Mouse (Mus musculus) embryo, embryonic 10.5 days (tissue): ENCODE results near the gene Mcpt1.
"Not testable (repeated sequence)": the region's sequence is repeated elsewhere in the genome, so short reads cannot be mapped to it uniquely, and the experiment has no call there.

ENCODE experiments used
- DNase-seq: peaks from one replicate; pipeline ENCODE4 v3.0.0-alpha.2; 2015; ENCODE audit warnings: low spot score

Mcpt1 gene

GRCm38 (mm10) chr14:56017671-56018070, at the start of gene Mcpt1:
TSS of gene Mcpt1 (plus strand) at chr14:56017971.
- DNase-seq, result not testable (repeated sequence)

GRCm38 (mm10) chr14:55987464-55987863, 30.3 kb upstream of the Mcpt1 start:
- DNase-seq, result not testable (repeated sequence)

- DNase-seq, result no peak
Observed at GRCm38 (mm10) chr14:56013147-56013546, 4.6 kb upstream of the Mcpt1 start.

- no peak for DNase-seq
Observed at GRCm38 (mm10) chr14:56013924-56014323, 3.8 kb upstream of the Mcpt1 start.

GRCm38 (mm10) chr14:56019446-56019845, 1.7 kb downstream of the Mcpt1 start:
- DNase-seq, result no peak

GRCm38 (mm10) chr14:56021305-56021704, 3.5 kb downstream of the Mcpt1 start:
- not testable (repeated sequence) for DNase-seq

GRCm38 (mm10) chr14:56030395-56030794, 12.6 kb downstream of the Mcpt1 start, which contains the start of gene Mcpt9:
TSS of gene Mcpt9 (minus strand) at chr14:56030495.
- not testable (repeated sequence) for DNase-seq

- no peak for DNase-seq
Observed at GRCm38 (mm10) chr14:56034433-56034832, 16.7 kb downstream of the Mcpt1 start.

- not testable (repeated sequence) for DNase-seq
Observed at GRCm38 (mm10) chr14:56041792-56042191, 24.0 kb downstream of the Mcpt1 start, which contains the start of gene Mcpt2. TSS of gene Mcpt2 (plus strand) at chr14:56042041.

GRCm38 (mm10) chr14:56055408-56055807, 37.6 kb downstream of the Mcpt1 start:
- DNase-seq, result no peak

- DNase-seq, result no peak
Observed at GRCm38 (mm10) chr14:56057722-56058121, 40.0 kb downstream of the Mcpt1 start.

- DNase-seq, result not testable (repeated sequence)
Observed at GRCm38 (mm10) chr14:56062213-56062612, 44.4 kb downstream of the Mcpt1 start, which contains the start of gene Mcpt4. TSS of gene Mcpt4 (minus strand) at chr14:56062313.
